Mouse (Mus musculus): Measurements from ENCODE around the gene Ascc2.

DNA sequence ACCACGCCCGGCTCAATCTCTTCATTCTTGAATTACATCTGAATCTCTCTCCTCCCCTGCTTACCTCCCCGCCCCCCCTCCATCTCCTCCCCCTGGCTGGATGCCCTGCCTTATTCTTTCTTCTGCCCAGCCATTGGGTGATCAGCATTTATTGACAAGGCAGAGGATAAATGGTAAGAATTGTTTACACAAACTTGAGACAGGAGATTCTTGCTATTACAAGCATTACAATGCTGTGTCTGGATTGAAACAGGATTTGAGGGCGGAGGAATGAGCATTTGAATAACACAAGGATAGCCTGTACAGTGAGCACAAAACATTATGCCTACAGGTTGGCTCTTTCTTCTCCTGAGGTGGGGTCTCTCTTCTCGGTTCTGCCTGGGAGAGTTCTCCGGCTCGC is 52.8 kb downstream of the Ascc2 start:
- no peak for TF ChIP-seq POLR2A (IDR thresholded peaks at IDR 0.05; ENCODE audit: low read depth, low read length)
- no peak for TF ChIP-seq CTCF (conservative IDR thresholded peaks at IDR 0.05; ENCODE audit: insufficient read depth, insufficient read length, low read depth, low read length)
